Mouse (Mus musculus) bone marrow, adult 2 months (tissue): Measurements from ENCODE around the gene Olfr493. TPM values are rescaled to one million over a fixed set of nuclear protein-coding genes. Genes with fewer than 3 reads are reported as not detected.

ENCODE experiments used
- H3K27ac ChIP-seq: fragments of 200-500 bp; 2 replicates; pipeline ENCODE4 v1.5.1; 2012; ENCODE audit warnings: low read depth, mild to moderate bottlenecking, control low read depth, inconsistent platforms, low read length; ENCODE audit not compliant: control insufficient read depth, poor library complexity, insufficient read depth
- H3K4me1 ChIP-seq: fragments of 200-500 bp; 2 replicates; pipeline ENCODE4 v1.6.1; 2011; ENCODE audit warnings: low read length; ENCODE audit not compliant: control insufficient read depth, insufficient read depth
- H3K4me3 ChIP-seq: fragments of 200-500 bp; replicated peaks from 2 replicates; pipeline ENCODE3; 2011; ENCODE audit warnings: mild to moderate bottlenecking, low read depth, low read length, control low read depth; ENCODE audit not compliant: control insufficient read depth
- CTCF ChIP-seq: fragments of 200-500 bp; IDR thresholded peaks from 2 replicates; pipeline ENCODE4 v1.5.1; 2011; ENCODE audit warnings: low read length, control low read depth; ENCODE audit not compliant: control insufficient read depth, insufficient read depth
- POLR2A ChIP-seq: fragments of 200-500 bp; IDR thresholded peaks from 2 replicates; pipeline ENCODE4 v1.6.1; 2011; ENCODE audit warnings: low read depth, mild to moderate bottlenecking, control low read depth, low read length, borderline replicate concordance; ENCODE audit not compliant: control insufficient read depth
- WGBS: fragments of 180-500 bp; shearing (Covaris S2); methylation state at CpG from one replicate; pipeline ENCODE4 v1.1.7; 2018; 5-methylcytosine and 5-hydroxymethylcytosine counted together
- polyA plus RNA-seq: library from polyadenylated mRNA; stranded (reverse); fragments of >200 nt; gene quantifications from 2 replicates; pipeline ENCODE4 v1.2.4, GENCODE M21; 2011; ENCODE audit warnings: low replicate concordance; ENCODE audit not compliant: missing spikeins, insufficient read depth, insufficient read length

The Olfr493 gene
- polyA plus RNA-seq, result not detected in 2 replicates

DNA sequence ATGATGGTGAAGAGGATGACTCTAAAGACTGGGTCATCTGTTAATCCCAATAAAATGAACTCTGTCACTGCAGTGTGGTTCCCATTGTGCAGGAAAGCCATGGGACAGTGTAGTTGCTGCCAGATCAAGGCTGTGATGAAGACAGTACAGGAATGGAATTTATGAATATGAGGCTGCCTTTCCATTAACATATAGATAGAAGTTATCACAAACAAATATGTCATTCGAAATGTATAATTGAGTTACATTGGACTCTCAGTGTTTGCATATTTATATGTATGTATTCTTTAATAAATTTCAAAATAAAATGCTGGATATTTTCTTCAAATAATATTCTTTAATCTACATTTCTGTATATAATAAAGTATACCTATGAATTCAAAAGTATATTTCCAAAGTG, at the start of gene Olfr493:
Gene Olfr493, minus strand, starts transcription at position 101 of the 400 bp plus-strand sequence.
- 53% methylated on average over 1 of the region's 1 CpGs for WGBS
- no peaks in the 10 kb centered on the region for H3K4me1 ChIP-seq
- no peak within 1 kb of the TSS for H3K4me3 ChIP-seq
- no peak for TF ChIP-seq CTCF
- TF ChIP-seq POLR2A, result no peak
- no peak within 1 kb of the TSS for H3K27ac ChIP-seq

DNA sequence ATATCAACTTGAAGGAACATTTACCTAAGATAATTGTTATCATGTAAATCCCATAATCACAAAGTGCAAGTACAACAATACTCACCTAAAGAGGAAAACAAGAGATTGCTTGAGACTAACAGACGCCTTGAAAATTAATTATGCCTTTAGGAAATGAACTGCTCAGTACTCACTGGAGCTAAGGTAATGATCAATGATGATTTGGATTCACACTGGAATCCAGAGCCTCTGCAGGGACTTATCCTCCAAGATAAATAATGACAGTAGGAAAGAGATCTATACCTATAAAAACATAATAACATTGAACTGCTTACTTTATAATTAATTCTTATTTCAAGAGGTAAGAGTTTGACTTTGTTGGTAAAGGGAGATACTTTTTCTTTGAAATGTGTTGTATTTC, 46.1 kb upstream of the Olfr493 start, which contains the start of gene Olfr495:
Gene Olfr495, plus strand, starts transcription at position 301 of the 400 bp plus-strand sequence.
- WGBS, result 47% methylated on average over 1 of the region's 1 CpGs
- H3K4me1 ChIP-seq, result no peaks in the 10 kb centered on the region
- no peak within 1 kb of the TSS for H3K27ac ChIP-seq
- TF ChIP-seq CTCF (no peak), POLR2A (no peak)
- no peak within 1 kb of the TSS for H3K4me3 ChIP-seq

DNA sequence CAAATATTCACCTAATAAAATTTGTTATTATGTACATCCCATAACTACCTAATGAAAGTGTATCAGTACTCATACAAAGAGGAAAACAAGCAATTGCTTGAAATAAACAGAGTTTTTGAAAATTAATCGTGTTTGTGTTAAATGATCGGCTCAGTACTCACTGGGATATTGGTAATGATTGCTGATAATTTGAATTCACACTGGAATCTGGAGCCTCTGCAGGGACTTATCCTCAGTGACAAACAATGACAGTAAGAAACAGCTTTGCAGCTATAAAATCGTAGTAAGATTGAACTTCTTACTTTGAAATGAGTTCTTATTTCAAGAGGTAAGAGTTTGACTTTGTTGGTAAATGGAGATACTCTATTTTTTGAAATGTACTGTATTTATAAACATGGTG, 18.3 kb upstream of the Olfr493 start, which contains the start of gene Olfr494:
Gene Olfr494, plus strand, starts transcription at position 301 of the 400 bp plus-strand sequence.
- no peak within 1 kb of the TSS for H3K27ac ChIP-seq
- H3K4me3 ChIP-seq, result no peak within 1 kb of the TSS
- TF ChIP-seq POLR2A (no peak), CTCF (no peak)
- 65% methylated on average over 3 of the region's 3 CpGs for WGBS
- no peaks in the 10 kb centered on the region for H3K4me1 ChIP-seq

DNA sequence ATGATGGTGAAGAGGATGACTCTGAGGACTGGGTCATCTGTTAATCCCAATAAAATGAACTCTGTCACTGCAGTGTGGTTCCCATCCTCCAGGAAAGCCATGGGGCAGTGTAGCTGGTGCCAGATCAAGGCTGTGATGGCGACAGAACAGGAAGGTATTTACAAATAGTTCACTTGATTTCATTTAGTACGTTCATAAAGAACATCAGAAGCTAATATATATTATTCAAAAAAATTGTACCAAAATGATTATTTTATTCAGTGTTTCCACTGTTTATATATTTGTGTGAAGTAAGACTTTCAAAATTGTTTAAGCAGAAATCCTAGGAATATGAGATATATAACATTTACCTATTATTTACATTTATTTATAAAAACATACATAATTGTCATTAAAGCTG, 23.2 kb downstream of the Olfr493 start, which contains the start of gene Olfr492:
Gene Olfr492, minus strand, starts transcription at position 101 of the 400 bp plus-strand sequence.
- Histone ChIP-seq H3K4me3 (no peak within 1 kb of the TSS), H3K27ac (no peak within 1 kb of the TSS), H3K4me1 (no peaks in the 10 kb centered on the region)
- TF ChIP-seq CTCF, result no peak
- TF ChIP-seq POLR2A, result no peak
- WGBS, result 71% methylated on average over 2 of the region's 2 CpGs

DNA sequence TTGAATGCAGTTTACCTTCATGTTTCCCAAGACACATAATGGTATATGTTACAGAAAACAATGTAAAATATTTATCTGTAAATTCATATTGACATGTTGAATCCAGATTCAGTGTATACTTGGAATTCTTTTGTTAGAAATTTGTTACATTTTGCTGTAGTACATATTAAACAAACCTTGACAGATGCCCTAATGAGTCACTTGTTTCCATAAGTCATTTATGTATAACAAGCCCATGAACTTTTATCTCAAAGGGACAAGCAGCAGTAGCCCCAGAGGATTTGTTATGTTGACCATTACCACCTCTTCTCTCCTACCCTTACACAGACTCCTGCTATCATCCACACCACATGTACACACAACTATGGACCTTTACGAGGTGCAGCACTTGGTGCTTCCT, 33.6 kb downstream of the Olfr493 start, which contains the start of gene Olfr491:
Gene Olfr491, plus strand, starts transcription at position 301 of the 400 bp plus-strand sequence.
- 63% methylated on average over 1 of the region's 1 CpGs for WGBS
- TF ChIP-seq CTCF (no peak), POLR2A (no peak)
- Histone ChIP-seq H3K27ac (no peak within 1 kb of the TSS), H3K4me1 (no peaks in the 10 kb centered on the region), H3K4me3 (no peak within 1 kb of the TSS)

Other genes with a start within 250 kb of the Olfr493 start
- not detected in 2 replicates for gene Olfr482, start 249.4 kb downstream of the Olfr493 start, polyA plus RNA-seq
- not detected in 2 replicates for gene Olfr483, start 246.1 kb downstream of the Olfr493 start, polyA plus RNA-seq
- not detected in 2 replicates for gene Olfr484, start 219.5 kb downstream of the Olfr493 start, polyA plus RNA-seq
- gene Olfr485, start 187.1 kb downstream of the Olfr493 start, polyA plus RNA-seq, result not detected in 2 replicates
- not detected in 2 replicates for gene Olfr486, start 174.2 kb downstream of the Olfr493 start, polyA plus RNA-seq
- gene Olfr487, start 132.3 kb downstream of the Olfr493 start, polyA plus RNA-seq, result not detected in 2 replicates
- gene Olfr488, start 88.6 kb downstream of the Olfr493 start, polyA plus RNA-seq, result not detected in 2 replicates
- gene Olfr490, start 58.0 kb downstream of the Olfr493 start, polyA plus RNA-seq, result not detected in 2 replicates
- gene Olfr491, start 33.5 kb downstream of the Olfr493 start, polyA plus RNA-seq, result not detected in 2 replicates
- gene Olfr492, start 23.3 kb downstream of the Olfr493 start, polyA plus RNA-seq, result not detected in 2 replicates
- gene Olfr494, start 18.4 kb upstream of the Olfr493 start, polyA plus RNA-seq, result not detected in 2 replicates
- gene Olfr495, start 46.2 kb upstream of the Olfr493 start, polyA plus RNA-seq, result not detected in 2 replicates
- not detected in 2 replicates for gene Olfr497, start 73.4 kb upstream of the Olfr493 start, polyA plus RNA-seq
- not detected in 2 replicates for gene Olfr498, start 118.3 kb upstream of the Olfr493 start, polyA plus RNA-seq
- gene Olfr502, start 178.1 kb upstream of the Olfr493 start, polyA plus RNA-seq, result not detected in 2 replicates
- not detected in 2 replicates for gene Olfr503, start 197.5 kb upstream of the Olfr493 start, polyA plus RNA-seq
- gene Olfr504, start 218.8 kb upstream of the Olfr493 start, polyA plus RNA-seq, result not detected in 2 replicates